ENCODE assay signal across 9 mouse cellular contexts in genomic region chr7:138923756-138924425, GRCm38 (mm10). TPM values are rescaled to one million over a fixed set of nuclear protein-coding genes. Genes with fewer than 3 reads are reported as not detected.
DNase-seq lines count a peak whose midpoint lies in the region; ATAC-seq and TF ChIP-seq lines count a peak whose summit lies in the region.
"Had no signal": no experiment of that assay in that cellular context is flagged by ENCODE, and none has a peak within 500 bp of the region (broad histone marks: within the 10 kb centered on the region; RNA-seq: fewer than 3 reads in every experiment).

No protein-coding gene starts in this region.

- H3K4me3 ChIP-seq in layer of hippocampus, adult 2 months, result no peak overlapping the region
- no peak overlapping the region for H3K4me3 ChIP-seq in cortical plate, adult 2 months (ENCODE audit: insufficient read depth, low read length)
- H3K4me3 ChIP-seq: lung, embryonic 15.5 days had no signal

- TF ChIP-seq CTCF in layer of hippocampus, adult 2 months (conservative IDR thresholded peaks at IDR 0.05), result peak; percentile 73
- TF ChIP-seq CTCF in cortical plate, adult 2 months (IDR thresholded peaks at IDR 0.05; ENCODE audit: extremely low read depth, insufficient read depth, low read length), result peak; percentile 60

- intact Hi-C loops in left cerebral cortex, postnatal 36 days (cut with DNase I), result loop anchor here (5.0 kb wide), 1 partner anchor 82 kb away; no protein-coding TSS in a partner anchor

- no peak overlapping the region for H3K27ac ChIP-seq in layer of hippocampus, adult 2 months
- H3K27ac ChIP-seq in cortical plate, adult 2 months (ENCODE audit: insufficient read depth, low read length), result no peak overlapping the region
- H3K27ac ChIP-seq: lung, embryonic 15.5 days had no signal

- peak; percentile 53 for DNase-seq in CD4-positive, CD25-positive, alpha-beta regulatory T cell, adult 2 months (ENCODE audit: low read depth, low spot score)
- DNase-seq in layer of hippocampus, adult 2 months (ENCODE audit: low spot score in 2 of 2), result no peak
- DNase-seq in layer of hippocampus, postnatal 14 days (ENCODE audit: low spot score in 2 of 2), result no peak
- peak; percentile 49 for DNase-seq in lung, postnatal 14 days
- DNase-seq in ovary, postnatal 14 days (ENCODE audit: low spot score), result no peak
- DNase-seq in left cerebral cortex, postnatal 36 days (ENCODE audit: low spot score in 2 of 2), result no peak

- no peak for ATAC-seq in CD4-positive, CD25-positive, alpha-beta regulatory T cell, adult 4 months

- peaks cover 1% of the 10 kb centered on the region; the same call in 1 of the 2 replicates for H3K4me1 ChIP-seq in cortical plate, adult 2 months (ENCODE audit: control insufficient read depth, insufficient read depth, low read length)

- TF ChIP-seq POLR2A in cortical plate, adult 2 months (IDR thresholded peaks at IDR 0.05; ENCODE audit: extremely low read depth, insufficient read depth, low read length), result no peak

RNA-seq across cellular contexts. Expression of gene Bnip3, which starts 14.6 kb away (rescaled TPM):
- polyA plus RNA-seq in CD4-positive, CD25-positive, alpha-beta regulatory T cell, adult 4 months (2017; shearing (Covaris generic)), result 10 to 100 TPM; 18.6 to 23.3 TPM
- total RNA-seq in layer of hippocampus, adult 2 months (2021), result 100 to 1,000 TPM in 1 of 2 experiments, 10 to 100 TPM in 1; 96.5 to 112 TPM
- 100 to 1,000 TPM; 121 to 129 TPM for total RNA-seq in layer of hippocampus, postnatal 14 days (2021)
- polyA plus RNA-seq in cortical plate, adult 2 months (2012; rRNA removed), result 99.4 and 105 TPM in 2 replicates
- total RNA-seq in left cerebral cortex, postnatal 36 days (2021), result 100 to 1,000 TPM; 136 to 145 TPM

RNA-seq across cellular contexts. Expression of gene Jakmip3, which starts 16.6 kb away (rescaled TPM):
- not detected for polyA plus RNA-seq in CD4-positive, CD25-positive, alpha-beta regulatory T cell, adult 4 months (2017; shearing (Covaris generic))
- 10 to 100 TPM; 51.0 to 58.1 TPM for total RNA-seq in layer of hippocampus, adult 2 months (2021)
- total RNA-seq in layer of hippocampus, postnatal 14 days (2021), result 10 to 100 TPM; 54.3 to 55.0 TPM
- polyA plus RNA-seq in cortical plate, adult 2 months (2012; rRNA removed), result 49.2 and 50.2 TPM in 2 replicates
- 10 to 100 TPM; 44.0 to 52.3 TPM for total RNA-seq in left cerebral cortex, postnatal 36 days (2021)

Comparison
In these comparisons a context has a peak if more than half of its experiments do, and no peak if none do; other contexts are left out.
1. DNase-seq: peak in CD4-positive, CD25-positive, alpha-beta regulatory T cell, adult 2 months (single experiment) and lung, postnatal 14 days (single experiment); none in layer of hippocampus, adult 2 months (0 of 2), layer of hippocampus, postnatal 14 days (0 of 2), ovary, postnatal 14 days (single experiment) and left cerebral cortex, postnatal 36 days (0 of 2).